ENCODE assay signal across 8 mouse cellular contexts in the genomic region with DNA sequence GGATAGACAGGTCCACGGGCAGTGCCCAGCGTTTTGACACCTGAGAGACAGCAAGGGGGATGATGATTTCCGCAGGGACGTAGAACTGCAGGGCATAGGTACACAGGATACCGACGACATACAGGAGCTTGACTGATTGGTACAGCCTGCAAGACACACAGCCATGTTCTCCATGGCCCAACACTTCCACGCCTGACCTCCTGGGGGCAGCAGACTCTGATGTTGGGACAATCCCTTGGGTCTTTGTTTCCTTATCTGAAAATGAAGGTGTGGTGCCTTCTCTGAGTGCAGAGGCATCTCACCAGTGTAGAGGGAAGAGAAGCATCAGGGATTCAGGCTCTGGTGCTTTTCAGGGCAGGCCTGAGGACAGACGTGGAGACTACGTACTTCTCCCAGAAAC. TPM values are rescaled to one million over a fixed set of nuclear protein-coding genes. Genes with fewer than 3 reads are reported as not detected.
DNase-seq lines count a peak whose midpoint lies in the region; ATAC-seq lines count a peak whose summit lies in the region.
"Had no signal": no experiment of that assay in that cellular context is flagged by ENCODE, and none has a peak within 500 bp of the region (broad histone marks: within the 10 kb centered on the region; RNA-seq: fewer than 3 reads in every experiment).

No protein-coding gene starts in this region.

- no peak overlapping the region for H3K9ac ChIP-seq in midbrain, embryonic 11.5 days (ENCODE audit: low read length)
- H3K9ac ChIP-seq in midbrain, embryonic 13.5 days (replicated peaks), result no peak overlapping the region
- no peak overlapping the region for H3K9ac ChIP-seq in lung, embryonic 16.5 days (ENCODE audit: low read length)
- H3K9ac ChIP-seq: heart, embryonic 13.5 days had no signal

- no peak overlapping the region for H3K27ac ChIP-seq in midbrain, embryonic 11.5 days (ENCODE audit: low read depth, low read length)
- no peak overlapping the region for H3K27ac ChIP-seq in midbrain, embryonic 13.5 days
- no peak overlapping the region for H3K27ac ChIP-seq in lung, embryonic 16.5 days (ENCODE audit: low read length)
- H3K27ac ChIP-seq: heart, embryonic 13.5 days had no signal

- H3K4me2 ChIP-seq in midbrain, embryonic 11.5 days, result no peak overlapping the region
- H3K4me2 ChIP-seq in midbrain, embryonic 13.5 days (replicated peaks), result no peak overlapping the region
- no peak overlapping the region for H3K4me2 ChIP-seq in lung, embryonic 16.5 days (ENCODE audit: low read depth, low read length)
- H3K4me2 ChIP-seq: heart, embryonic 13.5 days had no signal

- H3K4me3 ChIP-seq in midbrain, embryonic 11.5 days (ENCODE audit: low read depth, low read length), result no peak overlapping the region
- no peak overlapping the region for H3K4me3 ChIP-seq in midbrain, embryonic 13.5 days (replicated peaks)
- no peak overlapping the region for H3K4me3 ChIP-seq in lung, embryonic 16.5 days (ENCODE audit: low read length)
- H3K4me3 ChIP-seq: heart, embryonic 13.5 days had no signal

- no peaks in the 10 kb centered on the region for H3K4me1 ChIP-seq in midbrain, embryonic 11.5 days (ENCODE audit: control insufficient read depth, insufficient read depth, low read length)
- no peaks in the 10 kb centered on the region for H3K4me1 ChIP-seq in midbrain, embryonic 13.5 days (replicated peaks)
- H3K4me1 ChIP-seq in lung, embryonic 16.5 days (replicated peaks; ENCODE audit: control insufficient read depth, insufficient read depth, low read length), result no peaks in the 10 kb centered on the region

- peak; percentile 90 for DNase-seq in midbrain, embryonic 11.5 days (ENCODE audit: low spot score, missing footprints)
- DNase-seq in NIH3T3 (ENCODE audit: low read depth), result peak; percentile 63
- peak; percentile 15 to 54 for DNase-seq in layer of hippocampus, adult 8-10 months (ENCODE audit: low spot score in 2 of 2)
- DNase-seq in spleen, adult 18-20 months, result peak; percentile 37 to 63

- no peaks in the 10 kb centered on the region for H3K9me3 ChIP-seq in midbrain, embryonic 11.5 days (ENCODE audit: control insufficient read depth, low read length)
- H3K9me3 ChIP-seq in midbrain, embryonic 13.5 days, result no peaks in the 10 kb centered on the region
- no peaks in the 10 kb centered on the region for H3K9me3 ChIP-seq in lung, embryonic 16.5 days (ENCODE audit: control insufficient read depth, low read length)
- H3K9me3 ChIP-seq: heart, embryonic 13.5 days had no signal

- H3K36me3 ChIP-seq in midbrain, embryonic 11.5 days (ENCODE audit: control insufficient read depth, insufficient read depth, low read length), result no peaks in the 10 kb centered on the region
- no peaks in the 10 kb centered on the region for H3K36me3 ChIP-seq in midbrain, embryonic 13.5 days
- H3K36me3 ChIP-seq in lung, embryonic 16.5 days (ENCODE audit: control insufficient read depth, insufficient read depth, low read length), result no peaks in the 10 kb centered on the region
- H3K36me3 ChIP-seq: heart, embryonic 13.5 days had no signal

- 51% methylated on average over 9 of the region's 9 CpGs for WGBS in midbrain, embryonic 11.5 days
- 51% methylated on average over 9 of the region's 9 CpGs for WGBS in midbrain, embryonic 13.5 days
- 40% methylated on average over 9 of the region's 9 CpGs for WGBS in lung, embryonic 16.5 days

- ATAC-seq in midbrain, embryonic 11.5 days (ENCODE audit: low FRiP score), result no peak
- no peak for ATAC-seq in midbrain, embryonic 13.5 days
- peak; percentile 52 for ATAC-seq in common myeloid progenitor, adult 5-6 weeks (replicated peaks; ENCODE audit: low read depth, poor library complexity, severe bottlenecking)
- peak; percentile 36; the same call in 1 of the 2 replicates for ATAC-seq in lung, embryonic 16.5 days (ENCODE audit: low read depth)

- no peaks in the 10 kb centered on the region for H3K27me3 ChIP-seq in midbrain, embryonic 11.5 days (ENCODE audit: control insufficient read depth, insufficient read depth, low read length)
- no peaks in the 10 kb centered on the region for H3K27me3 ChIP-seq in midbrain, embryonic 13.5 days
- H3K27me3 ChIP-seq in lung, embryonic 16.5 days (ENCODE audit: control insufficient read depth, insufficient read depth, low read depth, low read length), result no peaks in the 10 kb centered on the region
- H3K27me3 ChIP-seq: heart, embryonic 13.5 days had no signal

RNA-seq across cellular contexts. Expression of a gene that starts 11.2 kb away (rescaled TPM):
- not detected in 2 replicates for polyA plus RNA-seq in midbrain, embryonic 11.5 days (2014; fragmentation: Nextera tagmentation; extraction: Ambion mirVana)
- polyA plus RNA-seq in midbrain, embryonic 13.5 days (2015; fragmentation: Nextera tagmentation; extraction: Ambion mirVana), result not detected in 2 replicates
- not detected in 2 replicates for total RNA-seq in common myeloid progenitor, adult 5-6 weeks (2017)
- total RNA-seq in layer of hippocampus, adult 8-10 months (2022), result not detected
- polyA plus RNA-seq in lung, embryonic 16.5 days (2015; fragmentation: Nextera tagmentation; extraction: Ambion mirVana), result not detected in 2 replicates
- polyA plus RNA-seq: heart, embryonic 13.5 days had no signal

RNA-seq across cellular contexts. Expression of a gene that starts 22.2 kb away (rescaled TPM):
- not detected in 2 replicates for polyA plus RNA-seq in midbrain, embryonic 11.5 days (2014; fragmentation: Nextera tagmentation; extraction: Ambion mirVana)
- polyA plus RNA-seq in midbrain, embryonic 13.5 days (2015; fragmentation: Nextera tagmentation; extraction: Ambion mirVana), result 0.17 and 0.27 TPM in 2 replicates
- 0.14 TPM in 1 of 2 replicates, not detected in the other for total RNA-seq in common myeloid progenitor, adult 5-6 weeks (2017)
- under 1 TPM in 3 of 4 experiments, not detected in 1; 0.24 to 0.39 (median 0.29) TPM for total RNA-seq in layer of hippocampus, adult 8-10 months (2022)
- polyA plus RNA-seq in lung, embryonic 16.5 days (2015; fragmentation: Nextera tagmentation; extraction: Ambion mirVana), result 8.8 and 9.6 TPM in 2 replicates

RNA-seq across cellular contexts. Expression of a gene that starts 41.5 kb away (rescaled TPM):
- polyA plus RNA-seq in midbrain, embryonic 11.5 days (2014; fragmentation: Nextera tagmentation; extraction: Ambion mirVana), result 1.7 and 2.0 TPM in 2 replicates
- polyA plus RNA-seq in midbrain, embryonic 13.5 days (2015; fragmentation: Nextera tagmentation; extraction: Ambion mirVana), result 2.7 and 2.8 TPM in 2 replicates
- 5.6 and 6.1 TPM in 2 replicates for total RNA-seq in common myeloid progenitor, adult 5-6 weeks (2017)
- total RNA-seq in layer of hippocampus, adult 8-10 months (2022), result 10 to 100 TPM; 48.4 to 60.7 (median 57.1) TPM
- 2.2 and 3.2 TPM in 2 replicates for polyA plus RNA-seq in lung, embryonic 16.5 days (2015; fragmentation: Nextera tagmentation; extraction: Ambion mirVana)

Comparison
In these comparisons a context has a peak if more than half of its experiments do, and no peak if none do; other contexts are left out.
1. ATAC-seq: peak in common myeloid progenitor, adult 5-6 weeks (single experiment) and lung, embryonic 16.5 days (single experiment); none in midbrain, embryonic 11.5 days (single experiment) and midbrain, embryonic 13.5 days (single experiment).
2. DNase-seq: peak in every context shown above with its lines; median percentile 90 in midbrain, embryonic 11.5 days; 63 in NIH3T3; 50 in spleen, adult 18-20 months; 34 in layer of hippocampus, adult 8-10 months.